Mouse (Mus musculus) hindbrain, embryonic 16.5 days (tissue): ENCODE data around the gene Cxcl14. TPM values are rescaled to one million over a fixed set of nuclear protein-coding genes. Genes with fewer than 3 reads are reported as not detected.
A peak's percentile ranks its signal among the peaks of the same experiment; 100 is the strongest.

Experiments
- ATAC-seq: fragments of 200-750 bp; cut with Nextera tagmentation; 2 replicates; pipeline ENCODE4 v1.8.0; 2017; ENCODE audit warnings: moderate TSS enrichment, moderate library complexity
- H3K27ac ChIP-seq: fragments of 300-500 bp; sonication (generic); 2 replicates; pipeline ENCODE4 v1.5.1; 2014; ENCODE audit warnings: low read depth, mild to moderate bottlenecking, control low read depth, low read length, moderate library complexity
- H3K27me3 ChIP-seq: fragments of 300-500 bp; sonication (generic); replicated peaks from 2 replicates; pipeline ENCODE4 v1.6.1; 2014; ENCODE audit warnings: low read length; ENCODE audit not compliant: control insufficient read depth, insufficient read depth
- H3K36me3 ChIP-seq: fragments of 300-500 bp; sonication (generic); 2 replicates; pipeline ENCODE4 v1.6.1; 2014; ENCODE audit warnings: mild to moderate bottlenecking, low read length, moderate library complexity, mixed read lengths; ENCODE audit not compliant: control insufficient read depth, insufficient read depth
- H3K4me1 ChIP-seq: fragments of 300-500 bp; sonication (generic); 2 replicates; pipeline ENCODE4 v1.6.1; 2014; ENCODE audit warnings: low read depth, low read length; ENCODE audit not compliant: control insufficient read depth, insufficient read depth
- H3K4me2 ChIP-seq: fragments of 300-500 bp; sonication (generic); 2 replicates; pipeline ENCODE4 v1.6.1; 2014; ENCODE audit warnings: mild to moderate bottlenecking, low read length, control low read depth, moderate library complexity
- H3K4me3 ChIP-seq: fragments of 300-500 bp; sonication (generic); 2 replicates; pipeline ENCODE4 v1.5.1; 2014; ENCODE audit warnings: mild to moderate bottlenecking, low read length, control low read depth, moderate library complexity
- H3K9ac ChIP-seq: fragments of 300-500 bp; sonication (generic); 2 replicates; pipeline ENCODE4 v1.6.1; 2014; ENCODE audit warnings: low read depth, mild to moderate bottlenecking, control low read depth, low read length, moderate library complexity
- H3K9me3 ChIP-seq: fragments of 300-500 bp; sonication (generic); 2 replicates; pipeline ENCODE4 v1.6.1; 2014; ENCODE audit warnings: mild to moderate bottlenecking, low read length, moderate library complexity; ENCODE audit not compliant: control insufficient read depth
- WGBS: fragments of 180-500 bp; shearing (Covaris S2); extraction: QIAGEN DNeasy Blood & Tissue Kit; methylation state at CpG from one replicate; pipeline ENCODE4 v1.1.7; 2014; 5-methylcytosine and 5-hydroxymethylcytosine counted together
- polyA plus RNA-seq: library from polyadenylated mRNA; unstranded; fragments of >200 nt; fragmentation: Nextera tagmentation; extraction: Ambion mirVana; gene quantifications from 2 replicates; pipeline ENCODE4 v1.2.1, GENCODE M21; 2015

Cxcl14 gene
- polyA plus RNA-seq, 1 experiment from 2014 or later: 10.2 TPM

DNA sequence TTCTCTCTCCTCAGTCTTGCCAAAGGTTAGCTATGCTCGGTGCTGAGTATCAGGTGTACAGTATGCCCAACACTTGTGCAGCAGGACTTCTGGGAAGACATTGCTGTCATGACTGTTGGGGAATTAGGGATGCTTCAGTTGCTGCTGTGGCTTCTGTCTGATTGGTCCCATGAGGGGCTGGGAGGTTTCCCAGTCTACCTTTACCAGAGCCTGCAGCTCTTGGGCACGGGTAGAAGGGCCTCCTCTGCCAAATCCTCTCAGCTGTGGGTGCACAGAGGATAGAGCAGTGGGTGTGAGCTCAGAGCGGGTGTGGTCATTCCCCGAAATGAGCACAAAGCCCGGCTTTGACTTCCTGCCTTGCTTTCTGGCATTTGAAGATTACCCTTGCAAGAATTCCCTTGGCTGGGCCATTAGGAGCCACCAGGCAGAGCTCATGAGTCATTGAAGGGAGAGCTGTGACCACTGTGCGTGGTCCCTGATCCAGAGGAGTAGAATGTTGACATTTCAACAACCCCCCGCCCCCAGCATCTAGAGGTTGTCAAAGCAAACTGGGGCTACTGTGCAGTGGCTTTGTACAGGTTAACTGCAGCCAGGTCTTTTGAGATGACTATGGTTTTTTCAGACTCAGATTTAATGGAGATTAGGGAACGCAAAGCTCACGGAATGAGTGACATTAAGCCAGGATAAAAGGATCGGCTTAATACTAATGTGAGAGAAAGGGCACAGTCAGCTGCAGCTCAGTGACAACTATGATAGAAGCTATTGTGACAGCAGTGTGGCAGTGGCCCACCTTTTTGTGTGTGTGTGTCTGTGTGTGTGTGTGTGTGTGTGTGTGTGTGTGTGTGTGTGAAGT lies 34.5 kb upstream of the Cxcl14 start:
- no peak overlapping the region for H3K4me3 ChIP-seq
- H3K36me3 ChIP-seq: no peaks in the 10 kb centered on the region
- H3K4me1 ChIP-seq: no peaks in the 10 kb centered on the region; the same call in 1 of the 2 replicates
- no peak overlapping the region for H3K4me2 ChIP-seq
- WGBS: 60% methylated on average over 10 of the region's 10 CpGs
- no peak overlapping the region for H3K9ac ChIP-seq
- H3K27me3 ChIP-seq: no peaks in the 10 kb centered on the region
- no peak overlapping the region for H3K27ac ChIP-seq
- H3K9me3 ChIP-seq: no peaks in the 10 kb centered on the region
- no peak for ATAC-seq

DNA sequence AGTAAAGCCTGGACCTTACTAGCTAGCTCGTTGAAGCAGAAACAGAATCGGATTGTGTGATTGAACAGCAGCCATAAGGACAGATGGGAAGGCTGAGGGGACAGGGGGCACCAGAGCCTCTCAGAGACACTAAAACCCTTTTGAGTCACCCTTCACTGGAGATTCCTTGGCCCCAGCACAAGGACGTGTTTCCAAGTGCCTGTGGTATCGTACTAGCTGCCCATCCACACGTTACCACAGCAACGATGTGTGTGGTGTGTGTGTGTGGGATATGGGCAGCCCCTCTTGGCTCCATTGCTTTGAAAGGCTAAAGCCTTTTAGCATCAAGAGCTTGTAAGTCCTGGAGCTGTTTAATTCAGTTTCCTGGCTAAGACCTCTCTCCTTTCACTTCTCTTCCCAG lies 33.4 kb upstream of the Cxcl14 start:
- H3K27me3 ChIP-seq: no peaks in the 10 kb centered on the region
- no peak overlapping the region for H3K4me2 ChIP-seq
- no peaks in the 10 kb centered on the region for H3K36me3 ChIP-seq
- WGBS: 46% methylated on average over 6 of the region's 6 CpGs
- H3K9ac ChIP-seq: no peak overlapping the region
- no peaks in the 10 kb centered on the region for H3K9me3 ChIP-seq
- peak overlapping the region; percentile 2; the same call in 1 of the 2 replicates for H3K27ac ChIP-seq
- H3K4me1 ChIP-seq: no peaks in the 10 kb centered on the region; the same call in 1 of the 2 replicates
- no peak overlapping the region for H3K4me3 ChIP-seq
- ATAC-seq: peak; percentile 87

DNA sequence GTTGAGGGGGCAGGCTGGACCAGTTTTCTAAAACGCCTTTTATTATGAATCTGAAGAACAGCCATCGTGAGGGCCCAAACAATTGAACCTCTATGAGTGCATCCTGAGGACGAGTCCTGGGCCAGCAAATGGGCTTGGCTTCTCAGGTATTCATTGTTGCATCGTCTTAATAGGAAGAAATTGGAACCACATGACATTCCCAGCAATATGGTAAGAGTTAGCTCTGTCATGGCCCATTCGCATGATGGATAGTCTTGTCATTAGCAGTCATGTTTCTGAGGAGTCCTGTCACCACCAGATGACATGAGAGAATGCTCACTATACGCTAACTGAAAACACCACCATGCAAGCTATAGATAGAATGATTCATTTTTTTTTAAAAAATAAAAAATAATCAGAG lies 32.8 kb upstream of the Cxcl14 start:
- no peak overlapping the region for H3K27ac ChIP-seq
- no peaks in the 10 kb centered on the region for H3K27me3 ChIP-seq
- WGBS: 82% methylated on average over 6 of the region's 6 CpGs
- no peaks in the 10 kb centered on the region for H3K9me3 ChIP-seq
- no peak overlapping the region for H3K9ac ChIP-seq
- H3K4me3 ChIP-seq: no peak overlapping the region
- no peaks in the 10 kb centered on the region for H3K36me3 ChIP-seq
- ATAC-seq: no peak
- H3K4me2 ChIP-seq: no peak overlapping the region
- no peaks in the 10 kb centered on the region; the same call in 1 of the 2 replicates for H3K4me1 ChIP-seq

DNA sequence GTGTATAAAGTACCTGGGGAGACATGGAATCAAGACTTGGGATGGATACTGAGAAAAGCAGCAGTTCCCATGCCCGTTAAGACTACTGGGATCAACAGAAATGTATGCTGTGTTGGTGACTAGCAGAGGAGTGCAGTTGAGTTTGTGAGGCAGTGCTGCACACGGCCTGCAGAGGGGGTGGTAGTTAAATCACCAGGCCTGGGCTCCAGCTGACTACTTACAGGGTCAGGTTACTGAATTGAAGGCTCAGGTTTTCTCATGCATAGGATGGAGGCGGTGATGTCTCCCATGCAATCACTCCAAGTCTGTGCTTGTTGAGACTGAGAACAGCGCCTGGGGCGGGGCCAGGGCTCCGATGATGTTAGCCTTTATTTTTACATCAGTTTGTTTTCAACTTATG lies 31.4 kb upstream of the Cxcl14 start:
- no peak for ATAC-seq
- Histone ChIP-seq H3K4me3 (no peak overlapping the region), H3K9ac (no peak overlapping the region), H3K36me3 (no peaks in the 10 kb centered on the region), H3K4me2 (no peak overlapping the region), H3K4me1 (no peaks in the 10 kb centered on the region; the same call in 1 of the 2 replicates), H3K27me3 (no peaks in the 10 kb centered on the region), H3K27ac (no peak overlapping the region), H3K9me3 (no peaks in the 10 kb centered on the region)
- WGBS: 37% methylated on average over 6 of the region's 6 CpGs

DNA sequence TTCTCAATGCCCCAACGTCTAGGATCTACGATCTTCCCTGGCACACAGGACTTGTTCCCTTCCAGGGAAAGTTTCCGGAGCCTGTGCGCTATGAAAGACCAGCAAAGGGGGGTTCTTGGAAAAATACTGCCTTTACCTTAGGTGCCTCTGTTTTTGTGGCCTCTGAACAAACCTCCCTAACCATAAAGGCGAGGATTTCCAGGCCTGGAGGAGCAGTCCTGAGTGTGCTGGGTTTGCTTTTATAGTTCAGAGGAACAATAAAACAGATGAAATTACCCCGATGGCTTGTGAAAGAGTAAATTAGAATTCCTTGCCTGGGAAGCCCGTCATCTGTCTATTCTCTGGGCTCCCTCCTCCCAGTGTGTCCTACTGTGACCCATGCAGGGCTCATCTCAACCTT lies 25.3 kb upstream of the Cxcl14 start:
- 68% methylated on average over 7 of the region's 7 CpGs for WGBS
- Histone ChIP-seq H3K27ac (no peak overlapping the region), H3K9ac (no peak overlapping the region), H3K4me2 (no peak overlapping the region), H3K4me3 (no peak overlapping the region), H3K36me3 (no peaks in the 10 kb centered on the region), H3K27me3 (no peaks in the 10 kb centered on the region), H3K4me1 (no peaks in the 10 kb centered on the region), H3K9me3 (no peaks in the 10 kb centered on the region)
- no peak for ATAC-seq

DNA sequence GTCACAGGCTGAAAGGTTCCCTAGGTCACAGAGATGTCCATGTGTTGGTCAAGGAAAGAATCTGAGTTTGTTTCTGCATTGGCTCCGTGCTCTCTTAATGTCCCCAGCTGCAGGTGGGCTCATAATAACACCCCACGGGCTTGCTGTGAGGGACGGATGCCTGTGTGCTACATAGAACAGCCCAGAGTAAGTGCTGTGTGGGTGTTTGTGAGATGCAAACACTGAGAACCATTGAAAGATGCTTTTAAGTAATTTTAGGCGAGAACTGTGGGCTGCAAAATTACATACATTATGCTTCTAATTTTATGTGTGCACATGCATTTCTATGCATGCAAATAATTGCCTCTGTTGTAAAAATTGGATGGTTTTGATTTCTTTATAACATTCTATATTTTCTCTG lies 20.6 kb upstream of the Cxcl14 start:
- ATAC-seq: no peak
- no peak overlapping the region for H3K4me3 ChIP-seq
- WGBS: 75% methylated on average over 4 of the region's 4 CpGs
- H3K27ac ChIP-seq: no peak overlapping the region
- H3K27me3 ChIP-seq: no peaks in the 10 kb centered on the region
- H3K9me3 ChIP-seq: no peaks in the 10 kb centered on the region
- H3K9ac ChIP-seq: no peak overlapping the region
- H3K4me1 ChIP-seq: no peaks in the 10 kb centered on the region
- H3K36me3 ChIP-seq: no peaks in the 10 kb centered on the region
- no peak overlapping the region for H3K4me2 ChIP-seq

DNA sequence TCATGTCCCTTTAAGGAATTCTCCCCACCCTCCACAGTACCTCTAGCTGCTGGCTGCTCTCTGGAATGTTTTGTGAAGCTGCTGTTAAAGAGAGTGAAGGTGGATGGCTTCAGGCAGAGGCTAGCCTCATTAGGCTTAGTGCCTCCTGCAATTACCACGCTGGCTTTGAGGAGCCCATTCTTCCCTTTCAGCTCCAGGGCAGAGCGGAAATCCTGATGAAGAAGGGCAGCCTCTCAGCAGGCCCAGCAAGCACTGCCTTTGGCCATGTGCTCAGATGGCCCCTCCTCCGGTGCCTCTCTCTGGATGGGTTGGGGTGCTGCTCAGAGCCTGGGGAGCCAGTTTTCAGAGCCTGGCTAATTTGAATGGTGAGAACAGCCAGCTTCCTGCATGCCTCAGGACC lies 18.9 kb upstream of the Cxcl14 start:
- Histone ChIP-seq H3K9ac (no peak overlapping the region), H3K27me3 (no peaks in the 10 kb centered on the region), H3K4me2 (no peak overlapping the region), H3K9me3 (no peaks in the 10 kb centered on the region), H3K36me3 (no peaks in the 10 kb centered on the region), H3K4me3 (no peak overlapping the region), H3K27ac (no peak overlapping the region), H3K4me1 (no peaks in the 10 kb centered on the region)
- ATAC-seq: peak; percentile 61
- WGBS: 29% methylated on average over 3 of the region's 3 CpGs

DNA sequence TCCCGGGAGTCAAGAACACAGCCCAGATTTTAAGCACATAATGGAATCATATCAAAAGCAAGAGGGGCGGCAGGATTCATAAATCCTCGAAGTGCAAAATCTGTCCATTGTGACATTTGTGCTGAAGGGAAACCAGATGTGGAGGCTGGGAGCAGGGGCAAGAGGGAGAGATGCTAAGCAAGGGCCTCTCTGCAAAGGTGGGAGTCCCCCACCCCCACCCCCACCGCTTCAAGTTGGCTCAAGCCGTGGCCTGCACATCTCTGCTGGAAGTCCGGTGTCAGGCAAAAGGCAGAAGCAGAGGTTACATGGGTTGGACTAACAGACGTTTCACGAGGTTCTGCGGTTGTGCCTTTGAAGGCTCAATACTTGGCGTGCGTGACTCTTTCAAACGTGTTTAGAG lies 8.7 kb upstream of the Cxcl14 start:
- Histone ChIP-seq H3K27me3 (no peaks in the 10 kb centered on the region), H3K4me3 (no peak overlapping the region), H3K4me2 (no peak overlapping the region), H3K4me1 (no peaks in the 10 kb centered on the region), H3K9ac (no peak overlapping the region), H3K9me3 (no peaks in the 10 kb centered on the region), H3K36me3 (no peaks in the 10 kb centered on the region), H3K27ac (no peak overlapping the region)
- ATAC-seq: no peak
- 75% methylated on average over 12 of the region's 12 CpGs for WGBS

DNA sequence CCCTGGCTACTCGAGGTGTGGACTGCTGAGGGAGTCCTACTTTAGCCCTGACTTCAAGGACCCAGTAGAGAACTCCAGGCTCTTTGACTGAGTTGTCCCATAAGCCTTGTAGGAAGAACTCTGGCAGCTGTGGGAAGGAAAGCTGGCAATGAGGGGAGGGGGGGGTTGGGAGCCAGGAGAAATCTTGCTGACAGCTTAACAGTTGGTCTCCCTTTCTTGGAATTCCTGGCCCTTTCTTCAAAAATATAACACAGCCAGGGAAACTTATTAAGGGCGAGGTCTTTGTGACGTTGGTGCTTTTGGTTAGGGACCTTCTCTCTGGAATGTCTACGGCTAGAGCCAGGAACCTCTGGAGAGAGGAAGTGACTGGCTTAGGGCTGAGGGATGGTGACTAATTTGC lies 8.1 kb upstream of the Cxcl14 start:
- no peak overlapping the region for H3K9ac ChIP-seq
- WGBS: 73% methylated on average over 4 of the region's 4 CpGs
- H3K4me2 ChIP-seq: no peak overlapping the region
- no peak overlapping the region for H3K4me3 ChIP-seq
- H3K4me1 ChIP-seq: no peaks in the 10 kb centered on the region
- no peaks in the 10 kb centered on the region for H3K9me3 ChIP-seq
- H3K27me3 ChIP-seq: no peaks in the 10 kb centered on the region
- H3K36me3 ChIP-seq: no peaks in the 10 kb centered on the region
- H3K27ac ChIP-seq: no peak overlapping the region
- ATAC-seq: no peak
